Comparison of ENCODE assay signal across 8 mouse cellular contexts in genomic region chr3:107740578-107741207, GRCm38 (mm10). TPM values are rescaled to one million over a fixed set of nuclear protein-coding genes. Genes with fewer than 3 reads are reported as not detected.
DNase-seq lines count a peak whose midpoint lies in the region; ATAC-seq and TF ChIP-seq lines count a peak whose summit lies in the region.

No protein-coding gene starts in this region.

- WGBS in forebrain, postnatal 0 days = 5% methylated on average over 6 of the region's 6 CpGs
- 10% methylated on average over 6 of the region's 6 CpGs for WGBS in limb, embryonic 12.5 days
- WGBS in neural tube, embryonic 13.5 days = 5% methylated on average over 6 of the region's 6 CpGs

- peak; percentile 83 for ATAC-seq in forebrain, postnatal 0 days
- ATAC-seq in hematopoietic stem cell, adult 5-6 weeks (replicated peaks in 1 of 2; ENCODE audit: insufficient read depth in 1 of 2, low FRiP score in 2 of 2, low TSS enrichment in 1 of 2, low read depth in 1 of 2, poor library complexity in 2 of 2, severe bottlenecking in 2 of 2) = peak; percentile 59 to 72
- peak; percentile 73; the same call in 1 of the 2 replicates for ATAC-seq in limb, embryonic 12.5 days (ENCODE audit: insufficient number of reproducible peaks, insufficient read depth, low FRiP score, low TSS enrichment, low read depth)
- peak; percentile 78 for ATAC-seq in neural tube, embryonic 13.5 days (ENCODE audit: low read depth)

- no peak for TF ChIP-seq CTCF in forebrain, postnatal 0 days (IDR thresholded peaks at IDR 0.05; ENCODE audit: low read depth)

- H3K4me2 ChIP-seq in forebrain, postnatal 0 days (ENCODE audit: low read depth) = no peak overlapping the region
- no peak overlapping the region for H3K4me2 ChIP-seq in limb, embryonic 12.5 days
- no peak overlapping the region for H3K4me2 ChIP-seq in neural tube, embryonic 13.5 days

- no peak overlapping the region for H3K9ac ChIP-seq in forebrain, postnatal 0 days
- H3K9ac ChIP-seq in limb, embryonic 12.5 days (replicated peaks) = no peak overlapping the region
- H3K9ac ChIP-seq in neural tube, embryonic 13.5 days = 0 out of 2 replicates have a peak overlapping the region, but pooled peaks have one; percentile 43

- no peaks in the 10 kb centered on the region for H3K9me3 ChIP-seq in forebrain, postnatal 0 days (ENCODE audit: low read length)
- no peaks in the 10 kb centered on the region for H3K9me3 ChIP-seq in limb, embryonic 12.5 days
- H3K9me3 ChIP-seq in neural tube, embryonic 13.5 days = no peaks in the 10 kb centered on the region

- 0 out of 2 replicates have a peak overlapping the region, but pooled peaks have one; percentile 40 for H3K27ac ChIP-seq in forebrain, postnatal 0 days (ENCODE audit: low read depth, low read length)
- peak overlapping the region; percentile 81 for H3K27ac ChIP-seq in limb, embryonic 12.5 days
- H3K27ac ChIP-seq in neural tube, embryonic 13.5 days (replicated peaks) = peak overlapping the region; percentile 64

- peak; percentile 56 to 70 for DNase-seq in adrenal gland, adult (ENCODE audit: inconsistent age in 2 of 2, low spot score in 1 of 2)
- DNase-seq in adrenal gland, adult 18-20 months (ENCODE audit: low spot score in 2 of 2) = no peak
- DNase-seq in adrenal gland, postnatal 14 days = peak; percentile 84
- peak; percentile 64 for DNase-seq in forebrain, postnatal 0 days
- DNase-seq in spleen, adult 18-20 months = no peak

- H3K4me1 ChIP-seq in forebrain, postnatal 0 days (ENCODE audit: insufficient read depth) = peaks cover 9% of the 10 kb centered on the region
- peaks cover 52% of the 10 kb centered on the region for H3K4me1 ChIP-seq in limb, embryonic 12.5 days (replicated peaks)
- H3K4me1 ChIP-seq in neural tube, embryonic 13.5 days (replicated peaks) = peaks cover 35% of the 10 kb centered on the region

- no peaks in the 10 kb centered on the region for H3K27me3 ChIP-seq in forebrain, postnatal 0 days (ENCODE audit: insufficient read depth, low read length)
- no peaks in the 10 kb centered on the region for H3K27me3 ChIP-seq in limb, embryonic 12.5 days
- H3K27me3 ChIP-seq in neural tube, embryonic 13.5 days = no peaks in the 10 kb centered on the region

- H3K4me3 ChIP-seq in forebrain, postnatal 0 days (ENCODE audit: low read depth, low read length) = no peak overlapping the region
- no peak overlapping the region for H3K4me3 ChIP-seq in limb, embryonic 12.5 days (replicated peaks)
- no peak overlapping the region for H3K4me3 ChIP-seq in neural tube, embryonic 13.5 days

- no peaks in the 10 kb centered on the region for H3K36me3 ChIP-seq in forebrain, postnatal 0 days (ENCODE audit: insufficient read depth)
- H3K36me3 ChIP-seq in limb, embryonic 12.5 days = peaks cover 24% of the 10 kb centered on the region; the same call in 1 of the 2 replicates
- no peaks in the 10 kb centered on the region for H3K36me3 ChIP-seq in neural tube, embryonic 13.5 days

RNA-seq across cellular contexts. Expression of gene Csf1, which starts 19.6 kb away (rescaled TPM):
- 10 to 100 TPM; 13.2 to 34.7 TPM for total RNA-seq in adrenal gland, adult 18-20 months (2021)
- total RNA-seq in adrenal gland, postnatal 14 days (2021) = 17.4 and 18.5 TPM in 2 replicates
- total RNA-seq in forebrain, postnatal 0 days (2014; rRNA removed) = 6.3 and 11.7 TPM in 2 replicates
- 7.2 and 8.6 TPM in 2 replicates for polyA plus RNA-seq in forebrain, postnatal 0 days (2015; fragmentation: Nextera tagmentation; extraction: Ambion mirVana)
- 5.7 and 6.2 TPM in 2 replicates for total RNA-seq in hematopoietic stem cell, adult 5-6 weeks (2017)
- polyA plus RNA-seq in limb, embryonic 12.5 days (2016; fragmentation: Nextera tagmentation; extraction: Ambion mirVana) = 6.1 and 7.4 TPM in 2 replicates
- polyA plus RNA-seq in neural tube, embryonic 13.5 days (2015; fragmentation: Nextera tagmentation; extraction: Ambion mirVana) = 7.9 and 8.4 TPM in 2 replicates

RNA-seq across cellular contexts. Expression of gene Ahcyl1, which starts 44.3 kb away (rescaled TPM):
- 100 to 1,000 TPM; 252 to 308 TPM for total RNA-seq in adrenal gland, adult 18-20 months (2021)
- 272 and 320 TPM in 2 replicates for total RNA-seq in adrenal gland, postnatal 14 days (2021)
- total RNA-seq in forebrain, postnatal 0 days (2014; rRNA removed) = 54.2 and 54.6 TPM in 2 replicates
- 79.2 and 100 TPM in 2 replicates for polyA plus RNA-seq in forebrain, postnatal 0 days (2015; fragmentation: Nextera tagmentation; extraction: Ambion mirVana)
- 79.8 and 99.2 TPM in 2 replicates for total RNA-seq in hematopoietic stem cell, adult 5-6 weeks (2017)
- 114 and 115 TPM in 2 replicates for polyA plus RNA-seq in limb, embryonic 12.5 days (2016; fragmentation: Nextera tagmentation; extraction: Ambion mirVana)
- polyA plus RNA-seq in neural tube, embryonic 13.5 days (2015; fragmentation: Nextera tagmentation; extraction: Ambion mirVana) = 100 and 109 TPM in 2 replicates

Comparison
In these comparisons a context has a peak if more than half of its experiments do, and no peak if none do; other contexts are left out.
1. DNase-seq: peak in adrenal gland, adult (2 of 2), adrenal gland, postnatal 14 days (single experiment) and forebrain, postnatal 0 days (single experiment); none in adrenal gland, adult 18-20 months (0 of 2) and spleen, adult 18-20 months (0 of 2).
2. Peak in every context shown above with its lines, with median percentiles within 50 percentile points of each other: ATAC-seq and H3K27ac ChIP-seq.